Mouse (Mus musculus) adrenal gland, postnatal 4 days (tissue): ENCODE results near the gene Frk. TPM values are rescaled to one million over a fixed set of nuclear protein-coding genes. Genes with fewer than 3 reads are reported as not detected.
"Not testable (repeated sequence)": the region's sequence is repeated elsewhere in the genome, so short reads cannot be mapped to it uniquely, and the experiment has no call there.

Experiments
- DNase-seq, 2 experiments: peaks; one replicate each; pipeline ENCODE4 v3.0.0; 2021 to 2022; ENCODE audit warnings: low spot score in 2 of 2, mixed read lengths in 2 of 2
- long read RNA-seq, 2 experiments: library from polyadenylated mRNA; stranded (forward); transcript quantifications; one replicate each; pipeline ENCODE4 v2.0.0; 2021
- total RNA-seq, 2 experiments: library from RNA; stranded (reverse); gene quantifications; 2 replicates each; pipeline ENCODE4 v1.2.3; 2021

Gene Frk
- total RNA-seq, result 10 to 100 TPM; 17.0 to 19.0 TPM
- long read RNA-seq, experiment 1, transcript Frk-202 (8 exons, 3,406 nt), result major isoform, 5 of 5 reads
- long read RNA-seq, experiment 1, partial matches to known transcripts, result 0 of 5 reads
- long read RNA-seq, experiment 1, other reads (novel, unspliced or antisense), result 0 of 5 reads
- long read RNA-seq, experiment 2, full-length matches to known transcripts, result 15 of 22 reads
- long read RNA-seq, experiment 2, partial matches to known transcripts, result 2 of 22 reads
- long read RNA-seq, experiment 2, other reads (novel, unspliced or antisense), result 5 of 22 reads

- DNase-seq, result no peak
Measured at GRCm38 (mm10) chr10:34483297-34484013, at the start of gene Frk. Frk (plus strand) TSS chr10:34483399.

DNA sequence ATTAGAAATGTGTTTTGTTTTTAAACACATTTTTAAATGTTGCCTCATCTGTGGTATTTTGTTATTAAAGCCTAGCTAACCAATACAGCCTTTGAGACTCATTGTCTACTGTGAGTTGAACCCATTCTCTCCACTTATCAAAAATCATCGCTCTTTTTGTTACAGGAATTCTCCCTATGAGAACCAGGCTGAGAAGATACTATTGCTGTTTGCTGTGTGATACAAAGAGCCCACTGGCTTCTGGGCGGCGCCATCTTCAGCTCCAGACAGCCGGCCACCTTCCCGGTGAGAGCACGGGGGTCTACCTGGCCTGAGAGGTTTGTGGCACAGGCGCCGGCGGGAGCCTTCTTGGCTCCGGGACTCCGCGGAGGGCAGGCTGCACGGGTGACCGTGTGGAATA is 49.0 kb upstream of the Frk start:
- DNase-seq, result not testable (repeated sequence)

GRCm38 (mm10) chr10:34449469-34449868 is 33.7 kb upstream of the Frk start:
- DNase-seq, result no peak

- no peak for DNase-seq
Measured at GRCm38 (mm10) chr10:34461451-34461850, 21.7 kb upstream of the Frk start.

DNA sequence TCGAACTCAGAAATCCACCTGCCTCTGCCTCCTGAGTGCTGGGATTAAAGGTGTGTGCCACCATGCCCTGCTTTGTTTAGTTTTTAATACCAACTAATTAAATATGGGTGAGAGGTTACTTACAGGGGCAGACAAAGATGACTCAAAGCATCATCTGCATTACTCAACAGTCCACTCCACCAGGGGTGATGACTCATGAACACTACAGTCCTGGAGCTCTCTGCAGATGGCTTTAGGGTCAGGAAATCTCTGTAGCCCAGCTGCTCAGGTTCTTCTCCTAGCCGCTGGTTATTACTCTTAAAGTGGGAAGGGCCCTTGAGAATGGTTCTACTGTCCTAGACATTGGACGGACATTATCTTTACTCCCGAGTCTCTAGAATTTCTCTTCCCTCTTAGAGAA is 18.9 kb upstream of the Frk start:
- no peak for DNase-seq

GRCm38 (mm10) chr10:34469037-34469436 is 14.2 kb upstream of the Frk start:
- no peak for DNase-seq

GRCm38 (mm10) chr10:34479942-34480455 is 3.2 kb upstream of the Frk start:
- DNase-seq, result no peak

- DNase-seq, result peak in 1 of 2 experiments; percentile 10
Measured at GRCm38 (mm10) chr10:34484014-34484411, 814 bp downstream of the Frk start.

GRCm38 (mm10) chr10:34485079-34485478 is 1.9 kb downstream of the Frk start:
- no peak for DNase-seq

DNA sequence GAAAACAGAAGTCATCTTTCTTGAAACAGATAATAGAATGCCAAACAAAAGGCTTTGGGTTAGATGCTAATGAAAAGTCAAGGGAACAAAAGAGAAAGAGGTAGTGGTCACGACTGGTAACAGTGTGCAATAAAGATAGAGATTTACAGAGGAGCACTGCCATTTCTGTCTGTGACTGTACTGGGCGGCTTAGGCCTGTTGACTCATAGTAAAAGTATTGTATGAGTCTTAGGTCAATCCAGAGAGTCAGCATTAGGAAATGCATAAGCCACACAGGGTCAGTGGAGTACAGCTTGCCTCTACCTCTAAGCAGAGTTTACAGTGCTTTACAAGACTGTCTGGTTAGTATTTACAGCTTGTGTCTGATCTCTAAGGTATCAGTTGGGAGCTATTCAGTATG is 24.6 kb downstream of the Frk start:
- DNase-seq, result no peak

- no peak for DNase-seq
Measured at GRCm38 (mm10) chr10:34508593-34508992, 25.4 kb downstream of the Frk start.

DNA sequence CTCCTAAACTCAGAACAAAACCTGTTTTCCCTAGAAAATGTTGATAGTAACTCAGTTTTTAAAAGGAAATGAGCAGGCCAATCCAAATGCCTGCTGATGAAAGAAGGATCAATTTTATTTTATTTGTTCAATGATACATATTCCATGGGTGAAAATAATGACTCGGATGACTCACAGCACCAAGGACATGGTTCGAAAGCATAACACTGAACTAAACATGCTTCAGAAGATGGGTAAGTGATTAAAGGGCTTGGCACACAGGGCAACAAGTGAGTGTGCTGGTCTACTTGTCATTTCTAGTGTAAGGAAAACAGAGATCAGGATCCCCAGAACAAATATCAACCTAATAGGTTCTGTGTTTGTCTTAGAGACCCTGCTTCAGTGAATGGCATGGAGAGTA is 26.1 kb downstream of the Frk start:
- DNase-seq, result no peak

DNA sequence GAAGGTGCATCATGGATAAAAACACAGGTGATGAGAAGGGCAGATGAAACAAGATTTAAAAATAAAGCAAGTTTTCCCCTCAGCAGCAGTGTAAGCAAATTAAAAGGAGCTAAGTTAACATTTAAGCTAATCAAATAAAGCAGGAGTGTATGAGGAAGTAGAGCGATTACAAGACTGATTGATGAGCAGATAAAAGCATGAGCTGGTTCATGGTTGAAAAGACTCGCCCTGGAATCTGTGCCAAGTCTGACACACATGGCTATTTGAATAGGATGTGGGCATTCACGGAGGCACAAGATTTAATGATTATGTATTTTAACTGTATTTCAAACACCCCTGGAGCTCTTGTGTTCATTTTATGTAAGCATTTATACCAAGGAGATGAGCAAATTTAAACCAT is 28.0 kb downstream of the Frk start:
- DNase-seq, result no peak

- DNase-seq, result no peak
Measured at GRCm38 (mm10) chr10:34512551-34512950, 29.4 kb downstream of the Frk start.

GRCm38 (mm10) chr10:34525598-34525997 is 42.4 kb downstream of the Frk start:
- DNase-seq, result no peak

DNA sequence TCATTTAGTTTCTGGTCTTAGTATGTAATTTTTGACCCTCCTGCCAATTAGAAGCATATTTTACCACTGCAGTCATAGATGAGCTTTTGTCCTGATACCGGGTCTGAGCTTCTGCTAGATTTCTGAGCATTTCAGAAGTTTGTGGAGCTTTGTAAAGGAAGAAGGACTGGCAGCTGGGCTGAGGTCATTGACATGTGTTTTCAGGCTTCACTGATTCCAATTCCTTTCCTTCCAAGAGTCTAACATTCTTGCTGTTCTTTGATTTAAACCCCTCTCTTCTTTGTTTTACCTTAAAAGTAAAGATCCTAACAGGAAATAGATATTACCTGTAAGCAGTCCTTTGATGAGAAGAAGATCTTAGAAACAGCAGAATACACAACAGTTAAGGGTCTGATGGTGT is 48.6 kb downstream of the Frk start:
- DNase-seq, result no peak

DNA sequence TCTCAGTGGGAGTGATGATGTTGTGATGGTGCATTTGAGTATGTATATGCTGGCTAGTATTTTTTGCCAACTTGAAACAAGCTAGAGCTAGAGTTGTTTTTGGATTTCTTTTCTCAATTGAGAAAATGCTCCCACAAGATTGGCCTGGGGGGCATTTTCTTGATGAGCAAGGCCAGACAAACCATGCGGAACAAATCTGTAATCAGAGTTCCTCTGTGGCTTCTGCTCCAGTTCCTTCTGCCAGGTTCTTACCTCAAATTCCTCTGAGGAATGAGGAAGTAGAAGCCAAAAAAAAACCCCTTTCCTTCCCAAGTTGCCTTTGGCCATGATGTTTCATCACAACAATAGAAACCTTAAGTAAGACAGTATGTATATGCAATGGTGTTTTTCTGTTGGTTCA is 49.3 kb downstream of the Frk start:
- no peak for DNase-seq

DNA sequence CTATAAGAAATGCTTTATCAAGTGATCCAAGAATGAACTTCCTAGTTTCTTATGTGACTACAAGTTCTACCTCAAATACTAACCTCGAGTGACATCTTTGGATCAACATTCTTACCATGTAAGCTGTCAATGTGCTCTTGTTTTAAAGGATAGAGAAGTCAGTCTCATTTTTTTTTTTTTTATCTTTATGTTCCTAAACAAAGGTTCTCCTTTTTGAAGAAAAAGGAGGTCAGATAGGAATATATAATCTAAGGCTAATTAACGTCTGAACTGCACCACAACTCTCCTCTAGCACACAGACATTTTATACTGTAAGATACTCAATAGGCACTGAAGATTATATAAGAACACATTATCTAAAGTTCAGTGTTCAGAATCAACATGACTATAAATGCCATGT is 57.5 kb downstream of the Frk start:
- DNase-seq, result no peak

DNA sequence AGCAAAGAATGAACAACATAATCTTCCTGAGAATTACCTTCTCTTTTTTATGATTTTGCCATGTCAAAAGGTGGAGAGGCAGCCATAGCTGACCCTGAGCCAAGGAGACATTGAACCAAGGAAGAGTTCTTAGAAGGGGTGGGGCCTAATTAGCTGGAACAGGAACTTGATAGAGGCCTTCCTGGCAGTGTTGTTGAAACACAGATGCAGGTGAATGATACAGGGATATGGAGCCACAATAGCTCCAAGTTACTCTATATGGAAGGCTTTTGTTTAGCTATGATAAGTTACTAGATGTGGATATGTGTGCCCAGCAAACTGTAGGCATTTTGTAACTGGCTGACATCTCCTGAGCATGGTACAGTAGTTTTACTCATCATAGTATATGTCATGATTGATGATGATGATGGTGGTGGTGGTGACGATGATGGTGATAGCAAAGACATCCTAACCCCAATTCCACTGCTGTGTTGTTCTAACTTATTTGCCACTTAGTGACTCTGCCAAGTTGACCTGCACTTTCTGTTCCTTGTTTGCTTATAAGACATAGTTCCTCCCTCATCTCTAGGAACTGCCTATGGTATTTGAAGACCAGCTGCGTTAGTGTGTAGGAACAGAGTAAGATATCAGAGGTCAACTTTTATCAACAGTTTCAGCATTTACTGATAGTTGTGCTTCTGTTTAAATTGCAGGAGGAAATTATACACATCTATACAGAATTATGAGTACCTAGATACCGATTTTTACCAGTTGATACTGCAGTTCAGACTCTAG is 58.7 kb downstream of the Frk start:
- no peak for DNase-seq

GRCm38 (mm10) chr10:34550612-34551011 is 67.4 kb downstream of the Frk start:
- DNase-seq, result no peak

DNA sequence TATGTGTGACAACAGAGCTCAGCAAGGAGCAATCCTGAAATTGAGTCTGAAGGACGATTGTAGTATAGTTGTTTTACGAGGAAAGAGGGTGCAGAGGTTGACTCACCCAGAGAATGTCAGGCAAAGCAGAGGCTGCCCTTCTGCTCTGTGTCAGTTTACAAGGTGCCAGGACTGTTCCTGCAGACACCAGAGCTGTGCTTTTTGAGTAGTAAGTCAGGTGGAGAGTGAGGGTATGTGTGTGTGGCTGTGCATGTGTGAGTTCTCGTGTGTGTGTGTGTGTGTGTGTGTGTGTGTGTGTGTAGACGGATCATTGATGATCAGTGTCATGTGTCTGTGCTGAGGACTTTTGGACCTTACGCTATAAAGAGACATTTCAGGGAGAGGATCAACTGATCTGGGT is 68.4 kb downstream of the Frk start:
- no peak for DNase-seq
